Mouse (Mus musculus) stomach, embryonic 15.5 days (tissue): ENCODE data around the gene Stx7. TPM values are rescaled to one million over a fixed set of nuclear protein-coding genes. Genes with fewer than 3 reads are reported as not detected.

Source experiments
- ATAC-seq: fragments of 200-750 bp; cut with Nextera tagmentation; 2 replicates; pipeline ENCODE4 v1.8.0; 2017; ENCODE audit warnings: low read depth, moderate number of reproducible peaks, moderate TSS enrichment; ENCODE audit not compliant: insufficient read depth, low FRiP score
- H3K27ac ChIP-seq: fragments of 300-500 bp; sonication (generic); 2 replicates; pipeline ENCODE4 v1.5.1; 2015; ENCODE audit warnings: mild to moderate bottlenecking, inconsistent platforms
- H3K27me3 ChIP-seq: fragments of 300-500 bp; sonication (generic); replicated peaks from 2 replicates; pipeline ENCODE4 v1.6.1; 2015; ENCODE audit warnings: inconsistent platforms
- H3K36me3 ChIP-seq: fragments of 300-500 bp; sonication (generic); 2 replicates; pipeline ENCODE4 v1.6.1; 2015; ENCODE audit warnings: inconsistent platforms
- H3K4me1 ChIP-seq: fragments of 300-500 bp; sonication (generic); 2 replicates; pipeline ENCODE4 v1.6.1; 2015; ENCODE audit warnings: inconsistent platforms
- H3K4me2 ChIP-seq: fragments of 300-500 bp; sonication (generic); 2 replicates; pipeline ENCODE4 v1.6.1; 2015; ENCODE audit warnings: mild to moderate bottlenecking, inconsistent platforms
- H3K4me3 ChIP-seq: fragments of 300-500 bp; sonication (generic); replicated peaks from 2 replicates; pipeline ENCODE4 v1.5.1; 2015; ENCODE audit warnings: inconsistent platforms
- H3K9ac ChIP-seq: fragments of 300-500 bp; sonication (generic); 2 replicates; pipeline ENCODE4 v1.6.1; 2015; ENCODE audit warnings: inconsistent platforms
- H3K9me3 ChIP-seq: fragments of 300-500 bp; sonication (generic); 2 replicates; pipeline ENCODE4 v1.6.1; 2016; ENCODE audit warnings: inconsistent platforms
- WGBS: fragments of 180-500 bp; shearing (Covaris S2); methylation state at CpG from one replicate; pipeline ENCODE4 v1.1.7; 2015; 5-methylcytosine and 5-hydroxymethylcytosine counted together
- polyA plus RNA-seq: library from polyadenylated mRNA; unstranded; fragments of >200 nt; fragmentation: Nextera tagmentation; extraction: Ambion mirVana; gene quantifications from 2 replicates; pipeline ENCODE4 v1.2.1, GENCODE M21; 2015

Gene Stx7
- polyA plus RNA-seq, 1 experiment from 2014 or later: 87.8 TPM

DNA sequence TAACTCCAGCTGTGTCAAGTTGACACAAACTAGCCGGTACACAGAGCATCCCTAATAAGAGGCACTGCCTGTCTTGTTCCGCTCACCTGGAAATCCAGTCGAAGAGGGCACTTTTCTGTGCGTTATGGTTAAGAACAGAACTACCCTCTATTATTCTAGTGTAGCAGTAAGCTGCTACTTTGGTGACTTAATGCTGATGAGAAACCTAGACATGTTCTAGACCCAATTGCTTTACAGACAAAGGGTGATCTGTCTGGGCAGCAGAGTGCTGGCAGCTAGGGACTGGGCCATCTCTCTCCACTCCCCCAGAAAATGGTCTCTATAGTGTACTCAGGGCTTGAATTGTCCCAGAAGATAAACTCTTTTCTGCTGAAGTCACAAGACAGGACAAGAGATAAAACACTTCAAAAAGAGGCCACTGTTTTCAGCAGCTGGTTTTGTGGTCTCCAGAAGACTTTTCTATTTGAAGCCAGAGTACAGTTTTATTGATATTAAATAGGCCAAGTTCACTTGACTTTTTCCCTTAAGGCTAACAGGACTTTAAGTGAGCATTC, 22.9 kb downstream of the Stx7 start:
- no peak for ATAC-seq

DNA sequence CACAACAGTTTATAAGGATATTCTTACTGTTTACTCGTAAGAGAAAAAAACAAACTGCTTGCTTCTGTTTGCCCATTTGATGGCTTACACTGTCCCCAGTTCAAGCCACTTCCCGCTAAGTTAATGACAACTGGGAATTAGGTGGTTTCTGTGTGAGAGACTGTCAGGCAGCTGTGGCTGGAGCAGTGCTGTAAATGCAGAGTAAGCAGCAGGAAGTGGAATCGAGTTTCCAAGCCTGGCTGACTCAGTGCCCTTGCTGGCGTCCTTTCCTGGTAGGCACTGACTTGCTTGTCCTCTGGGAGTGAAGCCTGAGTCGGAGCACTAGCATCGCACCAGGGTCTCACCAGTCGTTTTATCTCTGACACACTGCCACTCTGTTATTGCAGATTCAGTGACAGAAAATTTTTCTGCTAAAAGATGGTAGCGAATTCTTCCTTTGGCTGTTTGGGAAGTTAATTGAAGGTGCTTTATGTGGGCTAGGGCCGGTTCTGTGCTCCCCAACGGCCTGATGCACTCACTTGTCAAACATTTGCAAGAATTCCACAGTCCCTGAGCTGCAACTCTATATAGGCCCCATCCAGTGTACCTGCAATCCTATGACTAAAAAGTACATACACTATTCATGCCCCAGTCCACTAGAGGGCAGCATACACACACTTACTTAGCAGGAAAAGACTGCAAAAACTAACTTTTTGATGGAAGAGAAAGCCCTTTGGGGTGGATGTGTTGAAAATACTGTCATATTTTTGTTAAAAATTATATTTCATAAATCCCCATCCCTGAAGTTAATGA, 24.3 kb downstream of the Stx7 start:
- no peak overlapping the region for H3K27ac ChIP-seq
- H3K4me3 ChIP-seq: no peak overlapping the region
- H3K27me3 ChIP-seq: no peaks in the 10 kb centered on the region
- H3K4me1 ChIP-seq: peaks cover 2% of the 10 kb centered on the region; the same call in 1 of the 2 replicates
- H3K9ac ChIP-seq: no peak overlapping the region
- WGBS: 53% methylated on average over 10 of the region's 10 CpGs
- no peak overlapping the region for H3K4me2 ChIP-seq
- no peak; the same call in 1 of the 2 replicates for ATAC-seq
- H3K9me3 ChIP-seq: no peaks in the 10 kb centered on the region
- H3K36me3 ChIP-seq: no peaks in the 10 kb centered on the region

More for the DNA sequence above, 22.9 kb downstream of the Stx7 start:
- H3K9me3 ChIP-seq: no peaks in the 10 kb centered on the region
- no peaks in the 10 kb centered on the region for H3K36me3 ChIP-seq
- H3K27me3 ChIP-seq: no peaks in the 10 kb centered on the region
- H3K4me1 ChIP-seq: peaks cover 2% of the 10 kb centered on the region; the same call in 1 of the 2 replicates
- WGBS: 87% methylated on average over 4 of the region's 4 CpGs
- H3K4me2 ChIP-seq: no peak overlapping the region
- no peak overlapping the region for H3K9ac ChIP-seq
- H3K27ac ChIP-seq: no peak overlapping the region
- H3K4me3 ChIP-seq: no peak overlapping the region

DNA sequence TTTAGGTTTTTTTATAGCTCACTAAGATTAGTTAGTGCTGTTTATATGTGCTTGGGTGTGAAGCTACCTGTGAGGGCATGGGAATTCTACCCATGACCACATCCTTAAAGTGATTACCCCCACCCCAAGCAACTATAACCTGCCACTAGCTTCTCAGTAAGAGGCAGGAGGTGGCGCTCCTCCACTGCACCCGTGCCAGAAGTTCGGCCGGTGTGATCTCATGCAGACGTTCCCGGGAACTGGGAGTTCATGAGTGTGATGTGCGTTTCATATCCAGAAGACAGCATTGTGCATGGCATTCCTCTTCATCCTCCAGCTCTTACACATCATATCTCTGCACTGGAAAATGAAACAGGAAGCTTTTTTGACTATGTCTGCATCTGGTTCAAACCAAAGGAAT, 41.3 kb downstream of the Stx7 start:
- Histone ChIP-seq H3K9me3 (no peaks in the 10 kb centered on the region), H3K27ac (no peak overlapping the region), H3K4me1 (no peaks in the 10 kb centered on the region), H3K27me3 (no peaks in the 10 kb centered on the region), H3K4me2 (no peak overlapping the region), H3K4me3 (no peak overlapping the region), H3K9ac (no peak overlapping the region), H3K36me3 (peaks cover 4% of the 10 kb centered on the region; the same call in 1 of the 2 replicates)
- WGBS: 57% methylated on average over 7 of the region's 7 CpGs
- ATAC-seq: no peak; the same call in 1 of the 2 replicates

DNA sequence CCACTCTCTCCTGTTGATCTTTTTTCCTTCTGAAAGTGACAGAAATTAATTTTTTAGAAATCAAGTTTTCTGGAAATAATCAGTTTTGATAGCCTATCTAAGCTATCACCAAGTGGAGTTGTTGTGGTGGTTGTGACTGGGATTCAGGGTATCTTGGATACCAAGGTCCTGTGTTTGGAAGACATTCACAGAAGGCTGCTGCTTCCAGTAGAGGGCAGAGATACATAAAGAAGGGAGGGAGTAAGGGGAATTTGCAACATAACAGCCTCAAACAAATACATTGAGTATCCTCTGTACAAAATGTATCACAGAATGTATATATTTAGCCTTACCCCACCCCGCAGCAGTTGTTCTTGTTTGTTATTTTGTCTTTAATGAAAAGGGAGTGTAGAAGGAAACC, 42.9 kb downstream of the Stx7 start:
- no peak overlapping the region for H3K4me2 ChIP-seq
- no peaks in the 10 kb centered on the region for H3K9me3 ChIP-seq
- ATAC-seq: no peak
- H3K27me3 ChIP-seq: no peaks in the 10 kb centered on the region
- H3K4me1 ChIP-seq: no peaks in the 10 kb centered on the region
- H3K4me3 ChIP-seq: no peak overlapping the region
- H3K36me3 ChIP-seq: peaks cover 2% of the 10 kb centered on the region; the same call in 1 of the 2 replicates
- no peak overlapping the region for H3K27ac ChIP-seq
- WGBS: 65% methylated on average over 1 of the region's 1 CpGs
- no peak overlapping the region for H3K9ac ChIP-seq

DNA sequence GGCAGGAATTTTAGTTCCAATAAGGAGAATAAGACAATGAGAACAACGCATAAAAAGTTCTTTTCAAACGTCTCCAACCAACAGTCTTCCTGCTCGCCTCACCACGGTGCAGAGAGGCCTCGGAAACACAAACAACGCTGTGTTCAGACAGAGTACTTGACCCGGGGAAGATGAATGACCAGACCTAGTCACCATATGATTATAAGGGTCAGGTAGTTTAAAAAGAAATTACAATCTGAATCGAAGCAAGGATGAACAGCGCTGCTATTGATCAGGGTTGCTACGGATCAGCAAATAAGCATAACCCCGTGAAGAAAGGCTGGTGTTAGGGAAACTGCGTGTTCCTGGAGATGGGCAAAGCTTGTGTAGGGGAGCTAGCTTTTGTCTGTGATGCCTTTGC, 50.2 kb downstream of the Stx7 start:
- Histone ChIP-seq H3K4me3 (no peak overlapping the region), H3K36me3 (no peaks in the 10 kb centered on the region), H3K4me1 (no peaks in the 10 kb centered on the region), H3K27ac (no peak overlapping the region), H3K27me3 (no peaks in the 10 kb centered on the region), H3K9me3 (no peaks in the 10 kb centered on the region), H3K9ac (no peak overlapping the region), H3K4me2 (no peak overlapping the region)
- 54% methylated on average over 12 of the region's 12 CpGs for WGBS
- ATAC-seq: no peak

DNA sequence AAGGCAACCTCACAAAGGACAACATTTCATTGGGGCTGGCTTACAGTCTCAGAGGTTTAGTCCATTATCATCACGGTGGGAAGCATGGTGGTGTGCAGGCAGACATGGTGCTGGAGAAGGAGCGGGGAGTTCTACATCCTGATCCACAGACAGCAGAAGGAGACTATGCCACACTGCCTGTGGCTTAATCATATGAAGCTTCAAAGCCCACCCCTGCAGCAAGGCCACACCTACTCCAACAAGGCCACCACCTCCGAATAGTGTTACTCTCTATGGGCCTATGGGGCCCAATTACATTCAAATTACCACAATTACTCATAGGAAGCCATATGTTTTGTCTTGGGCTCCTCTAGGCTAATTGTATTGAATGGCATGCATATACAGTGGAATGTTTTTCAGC, 51.0 kb downstream of the Stx7 start:
- no peak for ATAC-seq
- H3K9me3 ChIP-seq: no peaks in the 10 kb centered on the region
- H3K4me2 ChIP-seq: no peak overlapping the region
- no peak overlapping the region for H3K9ac ChIP-seq
- WGBS: 87% methylated on average over 3 of the region's 3 CpGs
- no peaks in the 10 kb centered on the region for H3K4me1 ChIP-seq
- H3K36me3 ChIP-seq: no peaks in the 10 kb centered on the region
- H3K4me3 ChIP-seq: no peak overlapping the region
- no peak overlapping the region for H3K27ac ChIP-seq
- no peaks in the 10 kb centered on the region for H3K27me3 ChIP-seq

DNA sequence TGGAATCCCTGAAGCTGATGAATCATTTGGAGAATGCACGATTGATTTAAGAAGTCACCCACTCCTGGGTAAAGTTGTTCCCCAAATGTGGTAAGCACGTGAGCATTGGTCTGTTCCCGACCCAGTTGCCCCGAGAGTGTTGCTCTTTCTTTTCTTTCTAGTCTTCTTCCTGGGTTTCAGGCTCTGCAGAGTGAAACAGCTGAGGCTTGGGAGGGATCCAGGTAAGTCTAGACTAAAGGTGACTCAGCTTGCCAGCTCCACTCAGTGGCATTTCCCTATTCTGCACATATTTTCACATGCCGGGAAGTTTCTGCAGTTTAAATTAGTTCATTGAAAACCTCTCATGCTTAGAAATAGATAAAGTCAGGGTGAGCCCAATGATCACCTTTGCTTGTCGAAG, 61.0 kb downstream of the Stx7 start:
- Histone ChIP-seq H3K9me3 (no peaks in the 10 kb centered on the region), H3K4me2 (no peak overlapping the region), H3K27me3 (no peaks in the 10 kb centered on the region), H3K9ac (no peak overlapping the region), H3K4me1 (no peaks in the 10 kb centered on the region), H3K4me3 (no peak overlapping the region), H3K36me3 (no peaks in the 10 kb centered on the region), H3K27ac (no peak overlapping the region)
- no peak for ATAC-seq
- WGBS: 78% methylated on average over 6 of the region's 6 CpGs

DNA sequence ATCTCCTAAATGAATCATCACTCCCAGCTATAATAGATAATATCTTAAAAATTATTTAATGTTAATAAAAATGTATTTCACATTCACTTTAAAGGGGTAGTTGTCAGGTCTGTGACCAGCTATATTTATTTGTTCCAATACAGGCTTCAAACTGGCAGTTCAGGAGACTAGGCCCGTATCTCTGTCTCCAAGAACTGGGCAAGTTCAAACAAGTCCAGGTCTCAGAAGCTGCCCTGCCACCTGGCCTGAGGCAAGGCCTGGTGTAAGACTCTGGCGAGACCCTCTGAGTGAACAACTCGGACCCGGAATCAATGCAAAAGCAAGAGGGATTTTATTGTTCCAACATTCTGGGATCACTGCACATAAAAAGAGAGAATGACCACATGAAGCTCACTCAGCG, 64.2 kb downstream of the Stx7 start:
- Histone ChIP-seq H3K27ac (no peak overlapping the region), H3K9ac (no peak overlapping the region), H3K4me2 (no peak overlapping the region), H3K36me3 (no peaks in the 10 kb centered on the region), H3K27me3 (no peaks in the 10 kb centered on the region), H3K9me3 (no peaks in the 10 kb centered on the region), H3K4me1 (peaks cover 6% of the 10 kb centered on the region), H3K4me3 (no peak overlapping the region)
- ATAC-seq: no peak
- WGBS: 84% methylated on average over 5 of the region's 5 CpGs

DNA sequence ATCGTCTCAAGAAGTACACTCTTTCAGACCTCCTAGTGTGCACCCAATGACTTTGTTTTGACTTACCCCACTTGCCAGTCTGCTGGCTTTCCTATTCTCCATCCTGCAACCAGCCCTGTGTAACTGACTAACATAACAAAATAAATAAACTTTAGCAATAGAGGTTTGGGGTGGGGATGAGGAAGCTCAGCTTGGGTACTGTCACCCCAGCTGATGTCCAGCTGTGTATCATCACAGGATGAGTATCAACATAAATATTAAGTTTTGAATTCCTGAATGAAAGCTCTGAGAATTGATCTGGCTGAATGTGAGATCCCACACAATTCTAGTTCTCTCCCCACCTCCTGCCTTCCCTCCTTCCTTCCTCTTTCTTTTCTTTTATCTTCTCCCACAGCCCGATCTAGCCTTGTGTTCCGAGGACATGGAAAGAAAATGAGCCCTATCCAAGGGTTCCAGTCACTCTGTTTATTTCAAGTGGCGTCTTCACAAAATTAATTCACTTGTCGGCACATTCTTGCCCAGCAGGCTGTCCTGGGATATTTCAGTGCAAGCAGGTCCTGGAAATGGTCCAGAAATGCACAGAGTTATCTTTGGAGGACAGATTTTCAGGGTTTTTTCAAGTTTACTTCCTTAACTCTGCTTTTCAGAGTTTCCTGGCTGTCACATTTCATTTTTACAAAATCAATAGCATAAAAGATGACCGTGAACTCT, 68.6 kb downstream of the Stx7 start:
- Histone ChIP-seq H3K4me1 (peaks cover 8% of the 10 kb centered on the region), H3K4me2 (peak overlapping the region; percentile 5; the same call in 1 of the 2 replicates), H3K27me3 (no peaks in the 10 kb centered on the region), H3K4me3 (no peak overlapping the region), H3K9me3 (no peaks in the 10 kb centered on the region), H3K27ac (peak overlapping the region; percentile 40; the same call in 1 of the 2 replicates), H3K9ac (no peak overlapping the region), H3K36me3 (no peaks in the 10 kb centered on the region)
- no peak for ATAC-seq
- WGBS: 28% methylated on average over 6 of the region's 6 CpGs

DNA sequence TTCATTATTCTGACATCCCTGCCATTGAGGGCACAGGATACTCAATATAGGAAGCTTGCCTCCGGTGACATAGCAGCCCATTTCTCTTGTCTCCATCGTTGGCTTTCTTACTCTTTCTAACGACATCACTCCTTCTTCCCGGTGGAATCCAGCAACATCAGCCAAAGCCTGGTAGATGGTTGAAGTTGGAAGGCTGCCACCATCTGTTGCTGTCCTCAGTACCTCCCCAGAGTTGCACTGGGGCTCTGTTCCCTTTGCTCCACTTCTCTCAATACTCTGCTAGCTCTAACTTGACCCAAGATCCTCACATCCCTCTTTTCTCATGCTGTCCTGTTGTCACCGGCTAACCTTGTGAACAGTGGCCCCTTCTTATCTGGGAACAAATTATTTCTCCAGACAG, 71.8 kb downstream of the Stx7 start:
- peaks cover 12% of the 10 kb centered on the region for H3K27me3 ChIP-seq
- H3K27ac ChIP-seq: no peak overlapping the region
- no peak overlapping the region for H3K9ac ChIP-seq
- WGBS: 65% methylated on average over 5 of the region's 5 CpGs
- H3K36me3 ChIP-seq: no peaks in the 10 kb centered on the region
- H3K9me3 ChIP-seq: no peaks in the 10 kb centered on the region
- H3K4me1 ChIP-seq: peaks cover 15% of the 10 kb centered on the region
- no peak for ATAC-seq
- H3K4me2 ChIP-seq: no peak overlapping the region
- H3K4me3 ChIP-seq: no peak overlapping the region

DNA sequence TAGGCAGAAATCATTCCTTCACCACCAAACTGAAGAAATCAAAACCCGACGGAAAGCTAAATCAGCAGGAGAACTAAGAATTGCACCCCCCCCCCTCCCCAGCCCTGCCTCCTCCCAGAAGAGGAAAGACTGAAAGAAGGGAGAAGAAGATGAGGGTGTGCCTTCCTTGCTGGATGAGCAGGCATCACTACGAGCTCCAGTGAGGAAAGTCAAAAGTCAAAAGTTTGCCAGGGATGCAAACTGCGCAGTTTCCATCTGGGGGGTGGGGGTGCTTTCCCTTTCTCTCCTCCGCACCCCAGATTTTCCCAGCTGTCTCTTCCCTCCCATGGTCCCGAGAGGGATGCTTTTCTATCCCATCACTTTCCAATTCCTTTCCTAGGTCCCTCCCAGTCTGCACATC, 73.8 kb downstream of the Stx7 start:
- Histone ChIP-seq H3K4me1 (peaks cover 13% of the 10 kb centered on the region), H3K27me3 (peaks cover 12% of the 10 kb centered on the region), H3K9ac (no peak overlapping the region), H3K36me3 (no peaks in the 10 kb centered on the region), H3K9me3 (no peaks in the 10 kb centered on the region), H3K4me2 (peak overlapping the region; percentile 96), H3K4me3 (peak overlapping the region; percentile 51), H3K27ac (no peak overlapping the region)
- no peak for ATAC-seq
- WGBS: 19% methylated on average over 6 of the region's 6 CpGs
